Mouse (Mus musculus): ENCODE measurements at regions not wholly inside any gene's neighbourhood (a gene's known extent, or its start where the extent isn't known, plus 50 kb on each side); places are given as distances from the start of the nearest gene placed in this dataset.
"Not testable (repeated sequence)": the region's sequence is repeated elsewhere in the genome, so short reads cannot be mapped to it uniquely, and the experiment has no call there.

- no peak overlapping the region for H3K4me3 ChIP-seq (replicated peaks; ENCODE audit: low read length)
- H3K27me3 ChIP-seq (ENCODE audit: insufficient read depth, low read length), result no peaks in the 10 kb centered on the region
- H3K9me3 ChIP-seq (ENCODE audit: low read length), result no peaks in the 10 kb centered on the region
- TF ChIP-seq NANOG (IDR thresholded peaks at IDR 0.05; ENCODE audit: borderline replicate concordance, low read length), result no peak
- TF ChIP-seq CTCF (conservative IDR thresholded peaks at IDR 0.05; ENCODE audit: low read length), result no peak
- TF ChIP-seq POU5F1 (IDR thresholded peaks at IDR 0.05; ENCODE audit: borderline replicate concordance, low read length), result no peak
- H3K4me1 ChIP-seq (replicated peaks; ENCODE audit: low read depth, low read length), result peaks cover 7% of the 10 kb centered on the region
- no peaks in the 10 kb centered on the region for H3K36me3 ChIP-seq (ENCODE audit: insufficient read depth, low read length)
Observed at GRCm38 (mm10) chr15:5920058-5920457, 379.5 kb upstream of the Dab2 start.

- H3K9me3 ChIP-seq (ENCODE audit: low read length), result no peaks in the 10 kb centered on the region
- H3K4me1 ChIP-seq (replicated peaks; ENCODE audit: low read depth, low read length), result peaks cover 6% of the 10 kb centered on the region
- no peaks in the 10 kb centered on the region for H3K27me3 ChIP-seq (ENCODE audit: insufficient read depth, low read length)
- no peak for TF ChIP-seq CTCF (conservative IDR thresholded peaks at IDR 0.05; ENCODE audit: low read length)
- H3K4me3 ChIP-seq (replicated peaks; ENCODE audit: low read length), result no peak overlapping the region
- no peaks in the 10 kb centered on the region for H3K36me3 ChIP-seq (ENCODE audit: insufficient read depth, low read length)
Observed at GRCm38 (mm10) chr15:5927768-5928167, 371.8 kb upstream of the Dab2 start.

GRCm38 (mm10) chr15:5933586-5933985 is 366.0 kb upstream of the Dab2 start:
- Histone ChIP-seq H3K36me3 (ENCODE audit: insufficient read depth, low read length) (no peaks in the 10 kb centered on the region), H3K27me3 (ENCODE audit: insufficient read depth, low read length) (no peaks in the 10 kb centered on the region), H3K4me3 (replicated peaks; ENCODE audit: low read length) (no peak overlapping the region), H3K4me1 (replicated peaks; ENCODE audit: low read depth, low read length) (peaks cover 37% of the 10 kb centered on the region), H3K9me3 (ENCODE audit: low read length) (no peaks in the 10 kb centered on the region)
- peak; percentile 88 for TF ChIP-seq NANOG (IDR thresholded peaks at IDR 0.05; ENCODE audit: borderline replicate concordance, low read length)
- no peak for TF ChIP-seq CTCF (conservative IDR thresholded peaks at IDR 0.05; ENCODE audit: low read length)

- no peak for TF ChIP-seq POU5F1 (IDR thresholded peaks at IDR 0.05; ENCODE audit: borderline replicate concordance, low read length)
- TF ChIP-seq CTCF (conservative IDR thresholded peaks at IDR 0.05; ENCODE audit: low read length), result no peak
- no peak for TF ChIP-seq NANOG (IDR thresholded peaks at IDR 0.05; ENCODE audit: borderline replicate concordance, low read length)
- Histone ChIP-seq H3K27me3 (ENCODE audit: insufficient read depth, low read length) (no peaks in the 10 kb centered on the region), H3K36me3 (ENCODE audit: insufficient read depth, low read length) (no peaks in the 10 kb centered on the region), H3K4me1 (replicated peaks; ENCODE audit: low read depth, low read length) (peaks cover 7% of the 10 kb centered on the region), H3K4me3 (replicated peaks; ENCODE audit: low read length) (no peak overlapping the region), H3K9me3 (ENCODE audit: low read length) (peaks cover 6% of the 10 kb centered on the region; the same call in 1 of the 2 replicates)
Observed at GRCm38 (mm10) chr15:5940945-5941344, 358.6 kb upstream of the Dab2 start.

- Histone ChIP-seq H3K4me3 (replicated peaks; ENCODE audit: low read length) (no peak overlapping the region), H3K27me3 (ENCODE audit: insufficient read depth, low read length) (no peaks in the 10 kb centered on the region), H3K36me3 (ENCODE audit: insufficient read depth, low read length) (no peaks in the 10 kb centered on the region), H3K4me1 (replicated peaks; ENCODE audit: low read depth, low read length) (no peaks in the 10 kb centered on the region), H3K9me3 (ENCODE audit: low read length) (peaks cover 6% of the 10 kb centered on the region; the same call in 1 of the 2 replicates)
- TF ChIP-seq CTCF (conservative IDR thresholded peaks at IDR 0.05; ENCODE audit: low read length) (no peak), NANOG (IDR thresholded peaks at IDR 0.05; ENCODE audit: borderline replicate concordance, low read length) (no peak), POU5F1 (IDR thresholded peaks at IDR 0.05; ENCODE audit: borderline replicate concordance, low read length) (no peak)
Observed at GRCm38 (mm10) chr15:5946650-5947049, 352.9 kb upstream of the Dab2 start.

- no peak for TF ChIP-seq POU5F1 (IDR thresholded peaks at IDR 0.05; ENCODE audit: borderline replicate concordance, low read length)
Observed at GRCm38 (mm10) chr15:5950919-5951318, 348.7 kb upstream of the Dab2 start.

GRCm38 (mm10) chr15:5951661-5952060 is 347.9 kb upstream of the Dab2 start:
- H3K4me1 ChIP-seq (replicated peaks; ENCODE audit: low read depth, low read length); H3K9me3 ChIP-seq (ENCODE audit: low read length); H3K27me3 ChIP-seq (ENCODE audit: insufficient read depth, low read length); H3K4me3 ChIP-seq (replicated peaks; ENCODE audit: low read length); H3K36me3 ChIP-seq (ENCODE audit: insufficient read depth, low read length): not testable (repeated sequence)

More at GRCm38 (mm10) chr15:5950919-5951318, 348.7 kb upstream of the Dab2 start:
- H3K9me3 ChIP-seq (ENCODE audit: low read length), result no peaks in the 10 kb centered on the region
- no peaks in the 10 kb centered on the region for H3K36me3 ChIP-seq (ENCODE audit: insufficient read depth, low read length)
- H3K4me1 ChIP-seq (replicated peaks; ENCODE audit: low read depth, low read length), result peaks cover 5% of the 10 kb centered on the region
- H3K27me3 ChIP-seq (ENCODE audit: insufficient read depth, low read length), result no peaks in the 10 kb centered on the region
- no peak overlapping the region for H3K4me3 ChIP-seq (replicated peaks; ENCODE audit: low read length)

- no peak for TF ChIP-seq CTCF (conservative IDR thresholded peaks at IDR 0.05; ENCODE audit: low read length)
- no peak for TF ChIP-seq POU5F1 (IDR thresholded peaks at IDR 0.05; ENCODE audit: borderline replicate concordance, low read length)
- TF ChIP-seq NANOG (IDR thresholded peaks at IDR 0.05; ENCODE audit: borderline replicate concordance, low read length), result no peak
- H3K4me1 ChIP-seq (replicated peaks; ENCODE audit: low read depth, low read length), result peaks cover 5% of the 10 kb centered on the region
- H3K9me3 ChIP-seq (ENCODE audit: low read length), result no peaks in the 10 kb centered on the region
- no peak overlapping the region for H3K4me3 ChIP-seq (replicated peaks; ENCODE audit: low read length)
- H3K36me3 ChIP-seq (ENCODE audit: insufficient read depth, low read length), result no peaks in the 10 kb centered on the region
- no peaks in the 10 kb centered on the region for H3K27me3 ChIP-seq (ENCODE audit: insufficient read depth, low read length)
Observed at GRCm38 (mm10) chr15:5953106-5953505, 346.5 kb upstream of the Dab2 start.

GRCm38 (mm10) chr15:5991351-5992065 is 308.1 kb upstream of the Dab2 start:
- TF ChIP-seq CTCF (conservative IDR thresholded peaks at IDR 0.05; ENCODE audit: low read length) (no peak), POU5F1 (IDR thresholded peaks at IDR 0.05; ENCODE audit: borderline replicate concordance, low read length) (no peak), NANOG (IDR thresholded peaks at IDR 0.05; ENCODE audit: borderline replicate concordance, low read length) (no peak)
- Histone ChIP-seq H3K4me1 (replicated peaks; ENCODE audit: low read depth, low read length) (peaks cover 7% of the 10 kb centered on the region), H3K9me3 (ENCODE audit: low read length) (peaks cover 62% of the 10 kb centered on the region), H3K36me3 (ENCODE audit: insufficient read depth, low read length) (peaks cover 34% of the 10 kb centered on the region), H3K4me3 (replicated peaks; ENCODE audit: low read length) (no peak overlapping the region), H3K27me3 (ENCODE audit: insufficient read depth, low read length) (no peaks in the 10 kb centered on the region)

Data from E14TG2a.4 (cell line).